Mouse (Mus musculus): ENCODE measurements around the gene Tecpr1. TPM values are rescaled to one million over a fixed set of nuclear protein-coding genes. Genes with fewer than 3 reads are reported as not detected.

Tecpr1 gene
- polyA plus RNA-seq, 1 experiment = 240 TPM

GRCm38 (mm10) chr5:144204911-144205310, 18.5 kb downstream of the Tecpr1 start:
- Histone ChIP-seq H3K36me3 (ENCODE audit: control insufficient read depth, insufficient read depth, low read length) (peaks cover 61% of the 10 kb centered on the region), H3K27ac (ENCODE audit: control insufficient read depth, insufficient read depth, low read length) (no peak overlapping the region), H3K4me1 (replicated peaks; ENCODE audit: control insufficient read depth, insufficient read depth, low read length) (no peaks in the 10 kb centered on the region), H3K4me3 (ENCODE audit: control insufficient read depth, insufficient read depth, low read length) (no peak overlapping the region), H3K27me3 (ENCODE audit: control insufficient read depth, insufficient read depth, low read length) (no peaks in the 10 kb centered on the region)
- DNase-seq = no peak
- TF ChIP-seq POLR2A (IDR thresholded peaks at IDR 0.05; ENCODE audit: control insufficient read depth, extremely low read depth, insufficient read depth, low read length, poor library complexity) = no peak
- TF ChIP-seq CTCF (IDR thresholded peaks at IDR 0.05; ENCODE audit: borderline replicate concordance, control insufficient read depth, extremely low read depth, insufficient read depth, low read length, poor library complexity) = no peak
- WGBS = 93% methylated on average over 10 of the region's 10 CpGs

- Histone ChIP-seq H3K27me3 (ENCODE audit: control insufficient read depth, insufficient read depth, low read length) (no peaks in the 10 kb centered on the region), H3K4me3 (ENCODE audit: control insufficient read depth, insufficient read depth, low read length) (no peak overlapping the region), H3K36me3 (ENCODE audit: control insufficient read depth, insufficient read depth, low read length) (peaks cover 55% of the 10 kb centered on the region), H3K27ac (ENCODE audit: control insufficient read depth, insufficient read depth, low read length) (no peak overlapping the region), H3K4me1 (replicated peaks; ENCODE audit: control insufficient read depth, insufficient read depth, low read length) (no peaks in the 10 kb centered on the region)
- 96% methylated on average over 12 of the region's 12 CpGs for WGBS
- TF ChIP-seq POLR2A (IDR thresholded peaks at IDR 0.05; ENCODE audit: control insufficient read depth, extremely low read depth, insufficient read depth, low read length, poor library complexity) (no peak), CTCF (IDR thresholded peaks at IDR 0.05; ENCODE audit: borderline replicate concordance, control insufficient read depth, extremely low read depth, insufficient read depth, low read length, poor library complexity) (no peak)
- DNase-seq = no peak
These were observed 19.1 kb downstream of the Tecpr1 start for GRCm38 (mm10) chr5:144204303-144204702.

DNA sequence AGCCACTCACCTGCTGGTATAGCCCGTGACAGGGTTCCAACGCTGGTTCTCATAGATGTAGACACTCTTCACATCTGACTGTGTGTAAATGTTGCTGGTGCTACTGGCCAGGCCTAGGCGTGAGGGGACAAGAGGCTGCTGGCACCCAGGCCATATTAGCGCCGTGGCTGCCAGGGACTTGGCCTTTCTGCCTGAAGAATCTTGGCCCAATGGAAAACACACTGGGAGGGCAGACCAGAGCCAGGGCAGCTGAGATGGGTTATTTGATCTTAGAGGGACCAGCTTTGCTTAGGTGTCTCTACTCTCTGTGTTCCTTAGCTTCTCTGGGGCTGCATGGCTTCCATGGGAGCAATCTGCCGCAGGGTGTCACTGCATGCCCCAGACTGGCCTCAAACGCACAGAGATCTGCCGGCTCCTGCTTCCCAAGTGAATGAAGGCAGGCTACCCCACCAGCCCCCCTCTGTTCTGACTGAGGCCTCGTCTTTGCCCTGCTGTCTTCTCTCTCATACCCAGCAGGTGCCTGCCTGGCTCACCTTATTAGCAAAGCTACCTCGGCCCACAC, 19.9 kb downstream of the Tecpr1 start:
- Histone ChIP-seq H3K4me3 (ENCODE audit: control insufficient read depth, insufficient read depth, low read length) (no peak overlapping the region), H3K27ac (ENCODE audit: control insufficient read depth, insufficient read depth, low read length) (no peak overlapping the region), H3K27me3 (ENCODE audit: control insufficient read depth, insufficient read depth, low read length) (no peaks in the 10 kb centered on the region), H3K36me3 (ENCODE audit: control insufficient read depth, insufficient read depth, low read length) (peaks cover 54% of the 10 kb centered on the region), H3K4me1 (replicated peaks; ENCODE audit: control insufficient read depth, insufficient read depth, low read length) (no peaks in the 10 kb centered on the region)
- TF ChIP-seq POLR2A (IDR thresholded peaks at IDR 0.05; ENCODE audit: control insufficient read depth, extremely low read depth, insufficient read depth, low read length, poor library complexity) (no peak), CTCF (IDR thresholded peaks at IDR 0.05; ENCODE audit: borderline replicate concordance, control insufficient read depth, extremely low read depth, insufficient read depth, low read length, poor library complexity) (no peak)
- DNase-seq = no peak
- WGBS = 98% methylated on average over 10 of the region's 10 CpGs

- 98% methylated on average over 6 of the region's 6 CpGs for WGBS
- no peaks in the 10 kb centered on the region for H3K4me1 ChIP-seq (replicated peaks; ENCODE audit: control insufficient read depth, insufficient read depth, low read length)
- H3K27ac ChIP-seq (ENCODE audit: control insufficient read depth, insufficient read depth, low read length) = no peak overlapping the region
- TF ChIP-seq CTCF (IDR thresholded peaks at IDR 0.05; ENCODE audit: borderline replicate concordance, control insufficient read depth, extremely low read depth, insufficient read depth, low read length, poor library complexity) = no peak
- TF ChIP-seq POLR2A (IDR thresholded peaks at IDR 0.05; ENCODE audit: control insufficient read depth, extremely low read depth, insufficient read depth, low read length, poor library complexity) = no peak
- no peaks in the 10 kb centered on the region for H3K27me3 ChIP-seq (ENCODE audit: control insufficient read depth, insufficient read depth, low read length)
- DNase-seq = no peak
- no peak overlapping the region for H3K4me3 ChIP-seq (ENCODE audit: control insufficient read depth, insufficient read depth, low read length)
- H3K36me3 ChIP-seq (ENCODE audit: control insufficient read depth, insufficient read depth, low read length) = peaks cover 48% of the 10 kb centered on the region
These were observed 21.0 kb downstream of the Tecpr1 start for GRCm38 (mm10) chr5:144202430-144202829.

DNA sequence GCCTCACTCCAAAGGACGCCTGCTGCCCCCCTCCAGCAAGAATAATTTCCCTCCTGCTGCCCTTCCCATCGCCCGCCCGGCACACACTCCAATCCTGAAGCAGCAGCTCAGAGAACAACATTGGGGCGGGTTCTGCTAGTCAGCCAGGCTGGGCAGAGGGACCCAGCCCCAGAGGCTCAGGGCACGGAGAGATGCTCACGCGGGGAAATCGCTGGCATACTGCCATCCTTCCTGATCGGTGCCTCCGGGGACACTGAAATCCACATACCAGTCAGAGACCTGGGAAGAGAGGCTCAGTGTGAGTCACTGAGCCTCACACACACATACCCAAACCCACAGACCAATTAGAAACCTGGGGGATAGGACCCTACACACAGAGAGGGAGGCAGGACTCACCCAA, 22.8 kb downstream of the Tecpr1 start:
- WGBS = 97% methylated on average over 11 of the region's 11 CpGs

DNA sequence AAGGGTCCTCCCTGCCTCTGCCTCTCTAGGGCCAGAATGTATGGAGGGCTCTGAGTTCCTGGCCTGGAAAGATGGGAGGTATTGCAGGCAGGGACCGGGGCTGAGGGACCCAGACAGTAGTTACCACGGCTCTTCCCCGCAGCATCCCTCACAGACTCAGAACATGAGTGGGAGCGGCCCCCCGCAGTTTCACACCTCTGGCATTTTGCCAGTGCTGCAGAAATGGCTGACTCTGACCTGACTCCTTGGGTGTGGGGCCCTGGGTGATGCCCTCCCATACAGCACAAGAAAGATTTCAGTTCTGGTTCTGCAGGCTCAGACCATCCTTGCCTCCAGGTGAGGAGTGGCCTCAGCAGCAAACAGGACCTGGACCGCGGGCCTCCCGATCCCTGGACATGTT, 27.8 kb downstream of the Tecpr1 start:
- H3K27ac ChIP-seq (ENCODE audit: control insufficient read depth, insufficient read depth, low read length) = no peak overlapping the region
- H3K4me1 ChIP-seq (replicated peaks; ENCODE audit: control insufficient read depth, insufficient read depth, low read length) = peaks cover 2% of the 10 kb centered on the region
- no peaks in the 10 kb centered on the region for H3K27me3 ChIP-seq (ENCODE audit: control insufficient read depth, insufficient read depth, low read length)
- H3K4me3 ChIP-seq (ENCODE audit: control insufficient read depth, insufficient read depth, low read length) = no peak overlapping the region
- H3K36me3 ChIP-seq (ENCODE audit: control insufficient read depth, insufficient read depth, low read length) = peaks cover under 1% of the 10 kb centered on the region; the same call in 1 of the 2 replicates
- TF ChIP-seq CTCF (IDR thresholded peaks at IDR 0.05; ENCODE audit: borderline replicate concordance, control insufficient read depth, extremely low read depth, insufficient read depth, low read length, poor library complexity) (no peak), POLR2A (IDR thresholded peaks at IDR 0.05; ENCODE audit: control insufficient read depth, extremely low read depth, insufficient read depth, low read length, poor library complexity) (no peak)
- no peak for DNase-seq
- WGBS = 96% methylated on average over 8 of the region's 8 CpGs

More for the DNA sequence above, 22.8 kb downstream of the Tecpr1 start:
- Histone ChIP-seq H3K27me3 (ENCODE audit: control insufficient read depth, insufficient read depth, low read length) (no peaks in the 10 kb centered on the region), H3K36me3 (ENCODE audit: control insufficient read depth, insufficient read depth, low read length) (peaks cover 40% of the 10 kb centered on the region), H3K4me1 (replicated peaks; ENCODE audit: control insufficient read depth, insufficient read depth, low read length) (no peaks in the 10 kb centered on the region), H3K4me3 (ENCODE audit: control insufficient read depth, insufficient read depth, low read length) (no peak overlapping the region), H3K27ac (ENCODE audit: control insufficient read depth, insufficient read depth, low read length) (no peak overlapping the region)
- DNase-seq = no peak
- TF ChIP-seq CTCF (IDR thresholded peaks at IDR 0.05; ENCODE audit: borderline replicate concordance, control insufficient read depth, extremely low read depth, insufficient read depth, low read length, poor library complexity) (no peak), POLR2A (IDR thresholded peaks at IDR 0.05; ENCODE audit: control insufficient read depth, extremely low read depth, insufficient read depth, low read length, poor library complexity) (no peak)

DNA sequence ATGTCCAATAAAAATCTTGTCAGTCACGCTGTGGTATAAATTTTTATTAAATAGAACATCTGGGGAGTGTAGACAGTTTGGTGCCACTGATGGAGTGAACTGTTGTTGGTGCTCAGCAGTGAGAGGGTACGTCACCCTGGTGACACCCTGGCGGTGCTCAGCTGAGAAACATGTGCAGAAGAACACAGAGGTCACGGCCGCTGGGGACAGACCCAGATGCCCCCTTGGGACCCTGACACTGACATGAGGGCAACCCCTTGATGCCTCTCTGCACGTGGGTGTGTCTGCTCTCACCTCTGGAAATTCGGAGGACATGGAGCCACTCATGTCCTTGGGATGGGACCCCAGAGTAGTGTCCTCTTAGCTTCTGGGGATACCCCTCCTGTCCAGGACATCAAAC, 29.0 kb downstream of the Tecpr1 start:
- no peaks in the 10 kb centered on the region for H3K27me3 ChIP-seq (ENCODE audit: control insufficient read depth, insufficient read depth, low read length)
- no peak for TF ChIP-seq POLR2A (IDR thresholded peaks at IDR 0.05; ENCODE audit: control insufficient read depth, extremely low read depth, insufficient read depth, low read length, poor library complexity)
- TF ChIP-seq CTCF (IDR thresholded peaks at IDR 0.05; ENCODE audit: borderline replicate concordance, control insufficient read depth, extremely low read depth, insufficient read depth, low read length, poor library complexity) = no peak
- peaks cover 12% of the 10 kb centered on the region for H3K4me1 ChIP-seq (replicated peaks; ENCODE audit: control insufficient read depth, insufficient read depth, low read length)
- H3K36me3 ChIP-seq (ENCODE audit: control insufficient read depth, insufficient read depth, low read length) = no peaks in the 10 kb centered on the region; the same call in 1 of the 2 replicates
- DNase-seq = no peak
- no peak overlapping the region for H3K27ac ChIP-seq (ENCODE audit: control insufficient read depth, insufficient read depth, low read length)
- H3K4me3 ChIP-seq (ENCODE audit: control insufficient read depth, insufficient read depth, low read length) = no peak overlapping the region
- WGBS = 95% methylated on average over 7 of the region's 7 CpGs
